Mouse (Mus musculus): ENCODE measurements at regions not wholly inside any gene's neighbourhood (a gene's known extent, or its start where the extent isn't known, plus 50 kb on each side); places are given as distances from the start of the nearest gene placed in this dataset.

DNA sequence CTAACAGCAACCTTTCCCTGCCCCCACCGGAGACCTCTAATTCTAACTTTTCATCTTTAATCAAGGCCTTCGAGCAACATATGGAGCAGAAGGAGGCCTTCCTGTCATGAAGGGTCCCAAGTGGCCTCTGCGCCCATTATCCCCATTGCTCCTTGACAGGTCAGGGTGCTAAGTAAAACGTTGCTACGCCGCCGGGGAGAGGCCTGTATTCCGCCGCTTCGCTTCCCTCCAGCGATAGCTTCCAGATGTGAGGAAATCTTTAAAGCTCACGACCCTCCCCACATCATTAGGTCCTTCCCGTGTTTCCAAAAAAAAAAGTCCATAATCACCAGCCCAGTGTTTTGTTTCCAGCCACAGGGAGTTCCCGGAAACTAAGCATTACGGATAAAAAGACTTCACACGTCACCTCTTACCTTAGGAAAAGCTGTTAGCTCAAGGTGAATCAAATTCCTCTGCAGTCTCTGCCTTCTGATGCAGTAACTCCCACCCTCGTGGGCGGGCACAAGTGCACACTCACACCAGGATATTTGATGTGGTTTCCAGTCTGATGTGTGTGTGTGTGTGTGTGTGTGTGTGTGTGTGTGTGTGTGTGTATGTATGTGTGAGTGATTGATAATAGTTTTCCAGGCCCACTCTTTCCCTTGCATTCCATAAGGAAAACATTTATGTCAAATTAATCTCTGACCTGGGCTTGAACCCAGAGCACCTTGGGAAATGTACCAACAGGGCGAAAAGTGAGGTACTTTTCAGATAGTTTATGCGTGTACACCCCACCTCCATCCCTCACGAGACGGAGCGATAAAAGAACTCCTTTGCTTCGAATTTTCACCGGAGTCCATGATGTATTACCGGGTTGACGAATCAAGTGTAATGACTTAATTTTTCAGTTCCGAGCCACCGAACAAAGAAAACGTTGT lies 107.5 kb downstream of the Gm45692 start:
- no peak for DNase-seq (ENCODE audit: low spot score)

DNA sequence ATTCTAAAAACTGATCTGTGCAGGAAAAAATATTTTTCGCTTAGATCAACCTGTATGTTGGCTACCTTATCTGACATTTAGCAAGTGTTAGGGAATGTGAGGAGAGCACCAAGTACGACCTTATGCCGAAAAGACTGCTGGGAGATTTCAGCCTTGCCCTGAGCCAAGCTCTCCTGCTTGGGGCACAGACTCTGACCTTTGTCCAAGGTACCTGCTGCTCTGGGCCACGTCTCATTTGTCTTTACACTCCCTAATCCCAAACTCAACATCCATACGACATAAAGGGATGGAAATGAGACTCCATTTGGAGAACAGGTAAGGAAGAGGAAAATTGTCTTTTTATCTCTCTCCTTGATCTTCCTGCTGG lies 108.2 kb downstream of the Gm45692 start:
- DNase-seq (ENCODE audit: low spot score) = no peak

DNA sequence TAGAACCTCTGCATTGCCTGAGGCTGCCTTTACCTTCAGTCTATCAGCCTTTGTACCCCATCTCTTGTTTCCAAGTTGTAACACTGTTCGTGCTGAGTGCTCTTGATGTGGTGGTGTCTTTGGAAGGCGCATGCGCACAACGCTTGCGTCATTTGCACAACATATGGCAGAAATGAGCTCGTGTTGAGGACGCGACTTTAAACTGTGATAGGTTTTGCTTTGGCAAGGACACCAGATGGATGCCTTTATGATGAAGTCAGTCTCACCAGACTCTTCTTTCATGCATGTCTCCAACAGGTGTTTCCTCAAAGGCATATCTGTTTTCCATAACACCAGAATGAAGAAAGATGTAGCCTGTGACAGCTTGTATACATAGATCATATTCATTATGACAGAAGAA lies 110.2 kb downstream of the Gm45692 start:
- no peak for DNase-seq (ENCODE audit: low spot score)

DNA sequence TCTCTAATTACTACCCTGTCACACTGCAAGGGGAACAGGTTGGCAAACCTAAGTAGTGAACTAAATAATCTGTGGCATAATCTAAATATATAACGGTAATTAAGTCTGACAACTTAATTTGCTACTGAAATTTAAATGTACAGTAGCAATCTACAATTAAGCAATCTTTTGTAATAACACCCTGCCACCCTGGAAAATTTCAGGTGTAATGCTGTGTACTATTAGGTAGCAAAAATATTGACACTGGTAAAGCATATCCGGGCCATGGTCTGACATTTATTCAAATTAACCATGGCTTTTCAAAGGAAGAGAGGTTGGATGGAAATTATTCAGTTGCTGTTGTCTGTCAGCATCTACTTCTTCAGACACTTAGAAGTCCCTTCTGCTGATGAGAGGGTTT lies 119.7 kb downstream of the Gm45692 start:
- DNase-seq (ENCODE audit: low spot score) = no peak

DNA sequence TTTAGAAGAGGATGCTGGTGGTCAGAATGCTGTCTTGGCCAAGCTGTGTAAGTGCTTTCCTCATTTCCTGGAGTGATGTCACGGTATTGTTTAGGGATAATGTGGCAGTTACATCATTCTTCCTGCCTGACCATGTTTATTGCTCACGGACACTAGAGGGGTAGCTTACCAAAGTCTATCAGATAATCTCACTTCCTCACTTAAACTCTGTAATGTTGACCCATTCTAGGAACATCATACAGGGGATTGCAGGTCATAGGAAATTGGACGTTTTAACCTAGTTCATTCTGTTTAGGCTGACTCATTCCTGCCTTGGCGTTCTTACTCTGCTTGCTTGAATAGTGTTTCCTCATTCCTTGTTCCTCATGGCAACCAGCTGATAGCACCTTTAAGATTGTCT lies 120.3 kb downstream of the Gm45692 start:
- DNase-seq (ENCODE audit: low spot score) = no peak

DNA sequence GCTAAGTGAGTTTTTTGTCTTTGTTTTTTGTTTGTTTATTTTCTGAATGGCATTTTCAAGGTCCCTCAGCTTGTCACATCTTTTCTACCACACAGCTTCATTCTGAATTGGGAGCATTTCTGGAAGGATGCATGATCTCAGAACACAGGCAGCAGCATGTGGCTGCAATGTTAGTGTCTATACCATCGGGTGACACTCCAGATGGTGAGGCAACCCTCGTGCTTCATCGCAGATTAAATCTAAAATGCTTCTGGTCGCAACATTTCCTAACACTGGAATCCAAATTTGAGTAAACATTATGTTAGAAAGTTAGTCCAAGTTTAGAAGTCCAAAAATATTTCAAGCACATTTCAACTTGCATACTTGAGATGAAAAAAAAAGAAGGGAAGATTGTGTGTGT lies 124.4 kb downstream of the Gm45692 start:
- no peak for DNase-seq (ENCODE audit: low spot score)

DNA sequence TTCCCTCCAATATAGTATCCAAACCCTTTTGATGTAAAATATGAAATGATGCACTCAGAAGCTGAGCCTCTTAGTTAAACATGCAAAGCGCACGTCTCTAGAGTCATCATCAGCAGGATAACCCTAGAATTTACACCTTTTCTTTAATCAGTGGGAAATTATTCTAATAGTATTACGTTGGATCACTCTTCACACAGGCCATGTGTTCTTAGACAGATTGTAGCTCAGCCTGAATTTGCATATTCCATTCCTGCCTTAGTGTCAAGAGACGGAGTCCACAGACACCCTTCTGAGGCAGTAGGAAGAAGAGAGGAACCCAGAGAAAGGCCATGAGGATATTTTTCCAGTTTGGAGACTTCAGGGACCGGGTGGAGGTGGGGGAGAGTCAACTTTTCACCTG lies 125.0 kb downstream of the Gm45692 start:
- no peak for DNase-seq (ENCODE audit: low spot score)

DNA sequence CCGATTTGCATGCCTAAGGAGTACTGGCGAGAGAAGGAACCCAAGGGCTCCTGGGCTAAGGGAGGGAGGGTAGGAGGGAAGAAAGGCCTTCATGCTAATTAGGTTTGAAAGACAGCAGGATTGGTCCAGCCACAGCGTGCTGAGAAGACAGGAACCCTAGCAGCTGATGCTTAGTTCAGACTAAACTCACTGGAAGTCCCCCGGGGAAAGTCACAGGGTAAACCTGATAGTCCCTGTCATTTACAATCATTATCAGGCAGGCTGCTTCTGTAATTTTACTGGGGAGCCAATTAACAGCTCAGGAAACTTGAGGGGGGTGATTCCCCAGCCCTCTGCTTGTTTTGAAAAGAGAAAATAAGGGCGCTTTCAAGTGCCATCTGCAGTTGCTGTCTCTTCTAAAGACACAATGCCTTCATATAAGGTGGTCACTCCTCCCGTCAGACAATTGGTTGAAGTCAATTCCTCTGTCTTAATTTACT lies 135.9 kb downstream of the Gm45692 start:
- no peak for DNase-seq (ENCODE audit: low spot score)

DNA sequence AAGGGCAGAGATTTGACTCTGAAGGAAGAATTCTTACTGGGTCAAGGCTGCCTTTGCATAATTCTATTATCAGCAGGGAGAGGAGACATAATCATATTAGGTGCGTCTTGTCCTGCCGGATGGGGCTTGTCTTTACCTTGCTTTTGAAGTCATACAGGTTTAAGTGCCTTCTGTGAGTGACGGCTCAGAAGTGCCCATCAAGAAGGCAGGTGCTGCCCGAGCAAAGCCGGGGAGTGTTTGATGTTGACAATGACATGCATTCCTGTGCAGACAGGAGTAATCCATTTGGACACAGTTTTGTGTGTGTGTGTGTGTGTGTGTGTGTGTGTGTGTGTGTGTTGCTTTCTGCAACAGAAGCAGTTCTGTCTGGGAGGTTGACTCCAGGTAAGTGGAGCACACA lies 141.0 kb downstream of the Gm45692 start:
- no peak for DNase-seq (ENCODE audit: low spot score)

DNA sequence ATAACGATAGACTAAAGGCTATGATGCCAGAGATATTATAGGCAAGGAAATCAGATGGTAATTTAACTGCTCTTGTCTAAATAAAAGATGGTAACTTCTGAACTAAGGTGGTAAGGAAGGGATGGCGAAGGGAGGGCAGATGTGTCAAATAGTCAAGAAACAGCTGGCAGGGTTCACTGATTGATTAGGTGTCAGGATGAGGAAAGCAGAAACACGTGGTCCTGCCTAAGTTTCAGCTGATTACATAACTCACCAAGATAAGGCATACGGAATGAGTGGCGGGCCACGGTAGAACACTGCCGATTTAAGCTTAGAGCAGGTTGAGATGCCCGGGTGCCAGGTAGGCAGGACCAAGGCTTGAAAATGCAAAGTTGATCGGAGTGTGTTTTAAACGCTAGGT lies 143.2 kb downstream of the Gm45692 start:
- no peak for DNase-seq (ENCODE audit: low spot score)

DNA sequence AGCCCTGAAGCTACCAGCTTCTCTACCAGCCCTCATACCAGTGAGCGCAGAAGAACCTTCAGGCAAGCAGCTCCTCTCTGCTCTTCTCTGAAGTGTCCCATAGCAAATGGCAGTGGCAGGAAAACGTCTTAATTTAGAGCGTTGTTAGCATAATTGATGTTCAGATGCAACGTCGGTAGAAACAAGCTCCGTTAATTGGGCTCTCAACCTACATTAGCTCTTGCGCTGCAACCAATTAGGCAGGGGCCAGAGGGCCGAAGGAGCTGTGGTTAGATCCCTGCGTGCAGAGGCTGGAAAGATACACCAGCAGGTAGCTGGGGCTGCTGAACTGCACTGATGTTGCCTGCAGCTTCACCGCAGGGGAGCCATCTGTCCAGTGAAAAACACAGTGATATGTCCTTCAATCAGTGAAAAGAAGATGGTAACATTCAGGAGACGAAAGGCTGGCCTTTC lies 145.6 kb downstream of the Gm45692 start:
- DNase-seq (ENCODE audit: low spot score) = no peak

DNA sequence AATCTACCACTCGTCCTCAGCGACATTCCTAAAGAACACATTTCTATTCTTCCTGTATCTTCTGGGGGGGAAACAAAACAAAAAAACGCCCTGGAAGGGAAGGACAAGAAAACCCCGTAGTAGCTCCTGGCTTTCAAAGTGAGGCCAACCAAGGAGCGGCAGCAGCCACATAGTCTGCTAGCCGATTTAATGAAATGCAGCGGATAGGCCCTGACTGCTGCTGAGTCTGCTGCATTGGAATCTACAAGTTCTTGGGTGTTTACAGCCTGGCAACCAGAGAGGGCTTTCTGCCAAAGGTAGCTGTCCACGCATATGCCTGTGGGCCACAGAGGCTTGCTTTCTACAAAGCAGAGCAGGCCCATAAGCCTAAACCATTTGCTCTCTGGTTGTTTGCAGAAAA lies 146.0 kb downstream of the Gm45692 start:
- DNase-seq (ENCODE audit: low spot score) = peak; percentile 16

DNA sequence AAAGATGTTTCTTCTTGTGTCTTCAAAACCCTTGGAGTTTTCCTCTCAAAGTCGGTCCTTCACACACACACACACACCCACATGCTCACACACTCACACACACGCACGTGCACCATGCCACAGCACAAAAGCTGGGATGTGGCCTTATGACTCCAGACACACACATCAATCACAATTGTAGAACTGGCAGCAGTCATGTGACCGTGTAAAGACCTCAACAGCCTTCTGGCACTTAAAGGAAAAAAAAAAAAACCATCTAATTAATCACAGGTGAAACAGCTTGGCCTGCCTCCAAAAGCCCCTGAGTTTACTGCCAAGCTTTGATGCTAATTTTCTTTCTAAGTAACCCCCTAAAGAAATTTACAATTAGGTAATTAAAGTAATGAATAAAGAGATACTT lies 147.1 kb downstream of the Gm45692 start:
- DNase-seq (ENCODE audit: low spot score) = no peak

DNA sequence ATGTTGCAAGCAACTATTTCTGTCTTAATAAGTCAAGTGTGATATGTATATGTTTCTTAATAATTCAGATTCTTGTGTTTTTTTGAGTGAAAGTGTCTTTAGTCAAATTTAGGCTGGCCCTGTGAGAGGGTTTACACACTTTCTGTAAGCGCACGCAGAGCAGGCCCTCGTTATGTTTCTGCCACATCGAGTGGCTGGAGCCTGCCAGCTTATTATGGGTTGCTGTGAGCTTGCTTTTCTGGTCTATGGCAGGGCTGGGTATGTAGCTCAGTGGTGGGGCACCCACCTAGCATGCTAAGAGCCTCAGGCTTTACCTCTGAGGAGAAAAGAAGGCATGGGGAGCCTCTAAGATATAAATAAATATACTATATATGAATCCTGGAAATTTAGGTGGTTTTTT lies 148.2 kb downstream of the Gm45692 start:
- no peak for DNase-seq (ENCODE audit: low spot score)

DNA sequence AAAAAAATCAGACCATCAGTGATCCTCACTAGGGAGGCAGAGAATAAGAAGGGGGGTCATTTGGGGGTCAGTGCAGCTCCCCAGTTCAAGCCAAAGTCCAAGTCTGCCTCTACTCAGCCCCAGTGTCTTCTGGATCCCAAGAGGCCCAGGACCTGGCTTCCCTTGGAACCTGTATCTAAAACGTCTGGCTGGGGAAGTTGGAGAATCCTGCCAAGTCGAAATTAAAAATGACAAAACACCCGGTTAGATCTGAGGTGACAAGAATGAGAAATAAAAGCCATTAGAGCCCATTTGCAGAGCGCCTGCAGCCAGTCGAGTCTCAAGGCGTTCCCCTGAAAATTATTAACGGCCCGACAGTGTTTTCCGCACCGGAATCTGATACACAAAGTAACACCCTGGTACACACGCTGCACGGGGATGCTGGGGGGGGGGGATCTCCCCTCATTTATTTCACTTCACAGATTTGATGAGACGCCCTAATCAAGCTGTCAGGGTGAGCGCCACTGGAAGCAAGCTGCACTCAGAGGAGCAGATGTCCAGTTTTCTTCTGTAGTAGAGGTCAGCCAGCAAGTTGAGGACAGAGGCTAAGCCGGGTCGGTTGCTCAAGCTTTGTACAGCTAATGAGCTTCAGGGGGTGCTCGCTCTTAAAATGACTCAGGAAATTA lies 149.5 kb downstream of the Gm45692 start:
- no peak for DNase-seq (ENCODE audit: low spot score)

DNA sequence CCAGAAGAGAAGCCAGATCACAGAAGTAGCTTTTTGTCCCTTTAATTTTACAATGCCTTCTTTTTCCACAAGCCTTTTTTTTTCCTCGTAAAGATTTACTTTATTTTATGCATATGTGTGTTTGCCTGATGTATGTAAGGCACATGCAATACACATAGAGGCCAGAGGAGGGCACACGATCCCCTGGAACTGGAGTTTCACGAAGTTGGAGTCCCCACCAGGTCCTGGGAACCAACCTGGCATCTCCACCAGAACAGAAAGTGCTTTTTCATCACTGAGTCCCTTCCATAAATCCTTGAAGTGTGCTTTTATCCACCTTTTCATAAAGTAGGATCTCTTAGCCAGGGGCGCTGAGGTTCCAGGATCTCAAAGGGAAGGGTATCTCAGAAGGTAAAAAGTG lies 152.8 kb downstream of the Gm45692 start:
- DNase-seq (ENCODE audit: low spot score) = no peak

DNA sequence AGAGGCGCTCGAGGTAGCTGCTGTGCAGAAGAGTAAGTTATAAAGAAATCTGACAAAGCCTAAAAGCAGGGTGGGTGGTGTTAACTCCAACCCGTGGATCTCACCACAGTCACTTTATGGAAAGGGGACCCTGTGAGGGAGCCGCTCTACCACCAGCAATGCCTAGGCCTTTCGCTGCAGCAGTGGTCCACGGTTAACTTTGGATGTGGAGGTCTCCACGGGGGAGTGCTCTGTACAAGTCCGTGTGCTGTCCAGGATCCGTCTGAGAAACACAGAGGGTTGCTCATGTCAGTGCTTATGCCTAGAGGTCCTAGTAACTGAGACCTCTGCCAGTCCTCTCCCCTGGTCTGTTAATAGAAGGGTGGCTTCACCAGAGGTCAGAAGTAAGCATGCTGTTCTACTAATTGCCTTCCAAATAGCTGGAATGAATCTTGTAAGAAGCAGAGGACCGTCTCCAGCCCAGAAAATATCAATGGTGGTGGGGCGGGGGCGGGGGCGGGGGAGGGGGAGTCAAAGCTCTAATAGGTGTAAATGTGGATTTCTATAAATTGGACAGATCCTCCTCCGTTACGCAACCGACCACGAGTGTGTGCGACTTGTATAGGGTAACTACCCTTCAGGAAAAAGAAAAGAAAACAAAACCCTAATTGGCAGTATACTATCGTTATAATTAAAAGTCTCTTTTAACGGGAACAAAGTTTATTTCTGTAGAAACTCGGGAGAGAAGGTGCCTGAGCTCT lies 153.5 kb downstream of the Gm45692 start:
- DNase-seq (ENCODE audit: low spot score) = no peak

DNA sequence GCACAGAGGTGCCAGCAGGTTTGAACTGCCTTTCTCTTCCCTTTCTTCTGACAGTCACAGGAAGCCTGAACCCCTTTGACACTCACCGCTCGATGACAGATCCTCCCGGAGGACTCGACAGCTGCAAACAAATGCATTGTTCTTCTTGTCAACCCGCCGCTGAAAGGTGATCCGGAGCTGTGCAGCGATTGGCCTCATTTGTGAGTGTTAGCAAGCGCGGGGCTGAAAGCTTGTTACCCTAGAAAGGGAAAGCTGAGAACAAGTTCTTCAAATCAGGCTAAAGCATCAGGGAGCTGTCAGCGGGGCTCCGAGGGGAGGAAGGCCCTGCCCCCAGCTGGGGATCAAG lies 154.1 kb downstream of the Gm45692 start:
- no peak for DNase-seq (ENCODE audit: low spot score)

DNA sequence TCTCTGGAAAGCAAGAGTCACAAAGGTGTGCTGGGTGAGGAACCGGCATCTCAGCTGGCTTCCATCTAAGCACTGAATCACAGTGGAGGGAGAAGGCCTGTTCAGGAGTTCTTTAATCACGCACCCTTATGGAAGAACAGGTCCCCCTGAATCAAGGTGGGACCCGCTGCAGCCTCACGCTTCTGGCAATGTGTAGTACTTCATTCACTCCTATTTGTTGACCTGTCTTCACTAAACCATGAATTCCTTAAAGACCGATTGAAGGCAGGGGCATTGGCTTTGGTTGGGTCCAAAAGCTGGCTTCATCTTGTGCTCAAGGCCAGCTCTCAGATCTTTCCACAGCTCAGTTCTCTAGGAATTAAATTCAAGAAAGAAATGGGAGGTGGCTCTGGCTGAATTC lies 154.5 kb downstream of the Gm45692 start:
- no peak for DNase-seq (ENCODE audit: low spot score)

DNA sequence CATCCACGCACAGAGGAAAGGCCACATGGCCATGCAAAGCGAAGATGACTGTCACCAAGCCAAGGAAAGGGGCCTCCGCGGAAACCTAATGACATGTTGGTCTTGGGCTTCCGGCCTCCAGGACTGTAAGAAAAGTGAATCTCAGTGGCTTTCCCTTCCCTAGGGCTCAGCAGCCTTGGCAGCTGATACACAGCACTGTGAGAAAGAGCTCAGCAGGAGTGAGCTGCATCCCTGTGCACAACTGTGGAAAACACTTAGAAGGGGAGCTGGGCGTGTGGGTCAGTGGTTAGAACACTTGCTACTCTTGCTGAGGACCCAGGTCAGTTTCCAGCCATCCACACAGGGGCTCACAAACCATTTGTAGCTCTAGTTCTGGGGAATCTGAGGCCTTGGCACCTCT lies 155.1 kb downstream of the Gm45692 start:
- DNase-seq (ENCODE audit: low spot score) = no peak

DNA sequence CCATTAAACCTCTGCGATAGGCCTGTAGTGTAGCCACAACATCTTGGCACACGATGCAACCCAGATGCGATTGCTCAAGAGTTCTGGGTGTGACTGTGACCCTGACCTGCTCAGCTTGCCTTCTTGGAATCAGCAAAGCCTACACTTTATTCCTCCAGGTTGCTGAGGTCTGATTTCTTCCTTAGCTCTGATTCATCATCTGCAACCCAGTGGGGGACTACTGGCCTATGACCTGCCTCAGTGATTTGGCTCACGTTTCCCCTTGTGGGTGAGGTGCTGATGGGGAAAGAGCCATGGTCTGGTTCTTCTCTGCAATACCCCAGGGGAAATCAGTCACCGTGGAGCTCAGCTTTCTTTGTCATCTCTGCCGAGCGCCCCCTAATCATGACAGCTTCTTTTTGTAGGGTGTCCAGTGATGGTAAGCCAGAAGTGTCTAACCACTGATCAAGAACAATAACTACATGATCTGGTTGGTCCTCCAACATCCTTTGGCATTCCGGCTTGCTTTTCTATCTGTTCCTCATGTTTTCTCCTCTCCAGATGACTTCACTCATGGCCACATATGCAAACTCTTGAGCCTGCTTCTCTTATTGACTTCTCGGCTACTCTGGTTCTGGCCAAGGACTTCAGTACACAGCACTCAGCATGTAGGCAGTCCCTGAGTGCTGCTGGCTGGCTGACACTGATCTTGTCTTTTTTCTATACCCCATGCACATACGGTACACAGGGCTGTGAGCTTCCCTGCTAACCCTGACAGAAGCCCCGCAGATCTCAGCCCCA lies 163.0 kb downstream of the Gm45692 start:
- DNase-seq (ENCODE audit: low spot score) = no peak

DNA sequence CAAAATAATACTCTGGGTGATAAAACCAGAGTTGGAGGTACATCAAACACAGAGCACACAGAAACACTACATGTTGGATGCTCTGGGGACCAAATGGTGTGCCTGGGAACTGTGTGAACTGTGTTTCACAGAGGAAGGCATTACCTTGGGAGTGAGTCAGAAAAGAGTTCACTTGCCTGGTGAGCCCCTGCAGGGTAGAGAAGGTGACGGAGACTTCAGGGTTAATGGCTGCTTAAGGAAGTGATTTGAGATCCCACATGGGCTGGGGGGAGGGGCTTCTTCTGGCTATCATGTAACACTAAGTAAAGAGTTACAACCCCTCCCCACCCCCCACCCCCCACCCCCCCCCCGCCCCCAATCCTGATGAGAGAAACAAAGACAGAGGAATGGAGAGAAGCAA lies 164.6 kb downstream of the Gm45692 start:
- no peak for DNase-seq (ENCODE audit: low spot score)

Data from adipocyte (in vitro differentiated cells).